In genomic region chr9:120539662-120540251, GRCm38 (mm10) we compare ENCODE assay signal across 8 mouse cellular contexts. TPM values are rescaled to one million over a fixed set of nuclear protein-coding genes. Genes with fewer than 3 reads are reported as not detected.
DNase-seq lines count a peak whose midpoint lies in the region; ATAC-seq and TF ChIP-seq lines count a peak whose summit lies in the region.

Gene Entpd3 (plus strand): TSS chr9:120539818.

- H3K9me3 ChIP-seq in ES-E14 (ENCODE audit: control insufficient read depth, insufficient read depth, low read depth, low read length): no peaks in the 10 kb centered on the region
- H3K9me3 ChIP-seq in embryonic facial prominence, embryonic 13.5 days: no peaks in the 10 kb centered on the region
- H3K9me3 ChIP-seq in hindbrain, embryonic 13.5 days: no peaks in the 10 kb centered on the region
- H3K9me3 ChIP-seq in midbrain, embryonic 13.5 days: no peaks in the 10 kb centered on the region

- ATAC-seq in embryonic facial prominence, embryonic 13.5 days (ENCODE audit: insufficient number of reproducible peaks, insufficient read depth, low FRiP score, low TSS enrichment, low read depth): no peak
- ATAC-seq in hindbrain, embryonic 13.5 days (ENCODE audit: low FRiP score): no peak
- ATAC-seq in midbrain, embryonic 13.5 days: peak; percentile 70

- H3K4me1 ChIP-seq in ES-E14 (ENCODE audit: control insufficient read depth in 2 of 2, insufficient read depth in 2 of 2, low read length in 2 of 2, poor library complexity in 1 of 2): peaks cover 0 to 2% of the 10 kb centered on the region in 2 experiments; a peak in 1 of 4 replicates
- H3K4me1 ChIP-seq in embryonic facial prominence, embryonic 13.5 days: peaks cover 26% of the 10 kb centered on the region
- peaks cover 15% of the 10 kb centered on the region for H3K4me1 ChIP-seq in hindbrain, embryonic 13.5 days (replicated peaks)
- peaks cover 13% of the 10 kb centered on the region for H3K4me1 ChIP-seq in midbrain, embryonic 13.5 days (replicated peaks)

- peak; percentile 17 for DNase-seq in embryo, embryonic 10.5 days (ENCODE audit: low spot score)
- DNase-seq in embryo, embryonic 10 days (ENCODE audit: low spot score): no peak
- DNase-seq in ES-E14 (ENCODE audit: low read depth, low spot score): no peak
- DNase-seq in left cerebral cortex, postnatal 25 days (ENCODE audit: low spot score in 2 of 2): peak; percentile 15 to 17
- DNase-seq in testis, postnatal 10 days (ENCODE audit: low spot score): peak; percentile 52

- H3K36me3 ChIP-seq in ES-E14 (ENCODE audit: control insufficient read depth, insufficient read depth, low read length, poor library complexity, severe bottlenecking): no peaks in the 10 kb centered on the region
- no peaks in the 10 kb centered on the region for H3K36me3 ChIP-seq in embryonic facial prominence, embryonic 13.5 days
- no peaks in the 10 kb centered on the region for H3K36me3 ChIP-seq in hindbrain, embryonic 13.5 days
- no peaks in the 10 kb centered on the region for H3K36me3 ChIP-seq in midbrain, embryonic 13.5 days

- peaks cover 28% of the 10 kb centered on the region for H3K27me3 ChIP-seq in embryonic facial prominence, embryonic 13.5 days
- H3K27me3 ChIP-seq in hindbrain, embryonic 13.5 days: peaks cover 55% of the 10 kb centered on the region
- H3K27me3 ChIP-seq in midbrain, embryonic 13.5 days: peaks cover 22% of the 10 kb centered on the region

- under 1% methylated on average over 31 of the region's 31 CpGs for WGBS in embryonic facial prominence, embryonic 13.5 days
- WGBS in hindbrain, embryonic 13.5 days: 2% methylated on average over 31 of the region's 31 CpGs
- WGBS in midbrain, embryonic 13.5 days: under 1% methylated on average over 31 of the region's 31 CpGs

- in situ Hi-C loops in ES-E14 (cut with MboI; ENCODE audit: low sequenced_read_pairs in 2 of 2, unreplicated experiment in 2 of 2): no loop called here

- peak within 1 kb of the TSS; percentile 38 to 40; a peak in 2 of 4 replicates for H3K4me3 ChIP-seq in ES-E14 (ENCODE audit: insufficient read depth in 1 of 2, low read depth in 1 of 2, low read length in 2 of 2, poor library complexity in 1 of 2, severe bottlenecking in 1 of 2)
- peak within 1 kb of the TSS; percentile 52 for H3K4me3 ChIP-seq in embryonic facial prominence, embryonic 13.5 days
- H3K4me3 ChIP-seq in hindbrain, embryonic 13.5 days: peak within 1 kb of the TSS; percentile 48
- peak within 1 kb of the TSS; percentile 43 for H3K4me3 ChIP-seq in midbrain, embryonic 13.5 days (replicated peaks)

- H3K27ac ChIP-seq in ES-E14 (ENCODE audit: insufficient read depth, low read depth, low read length, poor library complexity, severe bottlenecking): no peak within 1 kb of the TSS
- no peak within 1 kb of the TSS for H3K27ac ChIP-seq in embryonic facial prominence, embryonic 13.5 days
- no peak within 1 kb of the TSS; the same call in 1 of the 2 replicates for H3K27ac ChIP-seq in hindbrain, embryonic 13.5 days
- H3K27ac ChIP-seq in midbrain, embryonic 13.5 days: no peak within 1 kb of the TSS

- intact Hi-C loops in left cerebral cortex, postnatal 25 days (cut with DNase I): no loop called here

- peak within 1 kb of the TSS; percentile 84 for H3K4me2 ChIP-seq in embryonic facial prominence, embryonic 13.5 days
- H3K4me2 ChIP-seq in hindbrain, embryonic 13.5 days: peak within 1 kb of the TSS; percentile 79
- H3K4me2 ChIP-seq in midbrain, embryonic 13.5 days (replicated peaks): peak within 1 kb of the TSS; percentile 75

- no peak within 1 kb of the TSS for H3K9ac ChIP-seq in ES-E14 (ENCODE audit: insufficient read depth, low read depth, low read length, poor library complexity, severe bottlenecking)
- H3K9ac ChIP-seq in embryonic facial prominence, embryonic 13.5 days: peak within 1 kb of the TSS; percentile 71
- H3K9ac ChIP-seq in hindbrain, embryonic 13.5 days: peak within 1 kb of the TSS; percentile 77
- peak within 1 kb of the TSS; percentile 67 for H3K9ac ChIP-seq in midbrain, embryonic 13.5 days (replicated peaks)

TF ChIP-seq in ES-E14, 5 proteins besides CTCF, POLR2A, EP300 and RAD21:
- TF ChIP-seq MAFK (IDR thresholded peaks at IDR 0.05; ENCODE audit: insufficient read depth, low read depth, low read length) (no peak), HCFC1 (IDR thresholded peaks at IDR 0.05; ENCODE audit: borderline replicate concordance, insufficient read depth, low read length) (no peak), ZC3H11A (IDR thresholded peaks at IDR 0.05; ENCODE audit: borderline replicate concordance, low read depth, low read length) (no peak), CHD2 (IDR thresholded peaks at IDR 0.05; ENCODE audit: low read depth, low read length) (no peak), ZNF384 (IDR thresholded peaks at IDR 0.05; ENCODE audit: low read depth, low read length) (no peak)

RNA-seq across cellular contexts. Expression of gene Entpd3, which starts in this region (rescaled TPM):
- 0.45 and 0.53 TPM in 2 replicates for total RNA-seq in ES-E14 (2012; rRNA removed)
- 5.8 and 6.7 TPM in 2 replicates for polyA plus RNA-seq in embryonic facial prominence, embryonic 13.5 days (2015; fragmentation: Nextera tagmentation; extraction: Ambion mirVana)
- 1.2 and 1.6 TPM in 2 replicates for polyA plus RNA-seq in hindbrain, embryonic 13.5 days (2015; fragmentation: Nextera tagmentation; extraction: Ambion mirVana)
- total RNA-seq in left cerebral cortex, postnatal 25 days (2021): 1 to 10 TPM; 4.5 to 8.5 TPM
- polyA plus RNA-seq in midbrain, embryonic 13.5 days (2015; fragmentation: Nextera tagmentation; extraction: Ambion mirVana): 1.1 and 1.2 TPM in 2 replicates

Comparison
In these comparisons a context has a peak if more than half of its experiments do, and no peak if none do; other contexts are left out.
1. DNase-seq: peak in embryo, embryonic 10.5 days (single experiment), left cerebral cortex, postnatal 25 days (2 of 2) and testis, postnatal 10 days (single experiment); none in embryo, embryonic 10 days (single experiment) and ES-E14 (single experiment).
2. Peak in every context shown above with its lines, with median percentiles within 50 percentile points of each other: H3K4me3 ChIP-seq and H3K4me2 ChIP-seq.